Mouse (Mus musculus) spleen, postnatal 10 days (tissue): Measurements from ENCODE around the gene Crtap.

Experiments used
- DNase-seq, 2 experiments: peaks; one replicate each; pipeline ENCODE4 v3.0.0; 2021 to 2022; ENCODE audit warnings: low spot score in 2 of 2

The Crtap gene

GRCm38 (mm10) chr9:114389905-114390748, at the start of gene Crtap:
Gene Crtap (minus strand): TSS chr9:114390675.
- peak; percentile 42 to 74 for DNase-seq

DNA sequence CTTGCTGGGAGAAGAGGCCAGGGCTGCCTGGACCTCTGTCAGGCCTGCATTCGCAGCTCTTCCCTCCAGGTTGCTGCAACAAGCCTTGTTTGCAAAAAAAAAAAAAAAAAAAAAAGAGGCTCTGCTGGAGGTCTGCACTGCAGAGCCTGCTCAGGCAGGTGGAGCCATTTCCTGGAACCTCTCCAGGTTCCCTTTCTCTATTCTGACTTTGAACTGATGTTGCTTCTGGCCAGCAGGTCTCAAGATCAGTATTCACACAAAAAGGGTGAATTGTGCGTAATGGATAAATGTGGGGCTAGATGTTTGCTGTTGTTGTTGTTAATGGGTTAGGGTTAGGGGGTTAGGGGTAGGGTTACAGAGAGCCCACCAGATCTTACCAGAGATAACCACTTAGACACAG, 45.2 kb upstream of the Crtap start:
- no peak for DNase-seq

GRCm38 (mm10) chr9:114428103-114428834, 37.8 kb upstream of the Crtap start:
- DNase-seq = no peak

GRCm38 (mm10) chr9:114427425-114427824, 37.0 kb upstream of the Crtap start:
- no peak for DNase-seq

- no peak for DNase-seq
Observed at GRCm38 (mm10) chr9:114426201-114426600, 35.7 kb upstream of the Crtap start.

- no peak for DNase-seq
Observed at GRCm38 (mm10) chr9:114425576-114425975, 35.1 kb upstream of the Crtap start.

GRCm38 (mm10) chr9:114421797-114422196, 31.3 kb upstream of the Crtap start:
- no peak for DNase-seq

DNA sequence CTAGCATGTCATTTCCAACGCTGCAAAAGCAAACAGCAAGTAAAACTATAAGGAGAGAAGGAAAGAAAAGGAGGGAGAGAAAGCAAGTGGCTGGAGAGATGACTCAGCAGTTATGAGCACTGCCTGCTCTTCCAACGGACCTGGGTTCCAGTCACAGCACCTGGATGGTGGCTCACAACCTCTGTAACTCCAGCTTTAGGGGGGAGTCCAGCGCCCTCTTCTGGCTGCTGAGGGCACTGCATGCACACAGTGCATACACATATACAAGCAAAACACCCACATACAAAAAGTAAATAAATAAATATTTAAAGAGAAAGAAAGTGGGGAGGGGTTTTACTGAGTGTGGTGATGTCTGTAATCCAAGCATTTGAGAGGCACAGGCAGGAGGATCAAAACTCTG, 30.6 kb upstream of the Crtap start:
- no peak for DNase-seq

DNA sequence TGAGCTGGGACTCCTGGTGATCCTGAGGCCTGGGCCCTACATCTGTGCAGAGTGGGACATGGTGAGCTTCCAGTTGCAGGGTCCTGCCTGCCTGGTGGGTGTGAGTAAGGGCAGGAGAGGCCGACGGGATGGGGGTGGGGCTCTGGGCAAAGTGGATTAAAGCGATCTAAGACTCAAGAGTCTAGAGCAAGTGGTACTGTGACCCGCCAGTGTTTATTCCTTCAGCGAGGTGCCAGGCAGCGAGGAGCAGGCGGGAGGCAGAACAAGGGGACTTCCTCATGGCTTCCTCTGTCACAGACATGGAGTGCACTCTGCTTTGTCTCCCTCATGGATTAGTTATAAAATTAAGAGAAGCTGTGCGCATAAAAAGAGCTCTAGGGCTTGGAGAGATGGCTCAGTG, 30.0 kb upstream of the Crtap start:
- DNase-seq = no peak

- DNase-seq = peak; percentile 37 to 77
Observed at GRCm38 (mm10) chr9:114418187-114418586, 27.7 kb upstream of the Crtap start.

- DNase-seq = no peak
Observed at GRCm38 (mm10) chr9:114416646-114417517, 26.4 kb upstream of the Crtap start.

- peak; percentile 31 to 67 for DNase-seq
Observed at GRCm38 (mm10) chr9:114415701-114416100, 25.2 kb upstream of the Crtap start.

- DNase-seq = no peak
Observed at GRCm38 (mm10) chr9:114413866-114414265, 23.4 kb upstream of the Crtap start.

DNA sequence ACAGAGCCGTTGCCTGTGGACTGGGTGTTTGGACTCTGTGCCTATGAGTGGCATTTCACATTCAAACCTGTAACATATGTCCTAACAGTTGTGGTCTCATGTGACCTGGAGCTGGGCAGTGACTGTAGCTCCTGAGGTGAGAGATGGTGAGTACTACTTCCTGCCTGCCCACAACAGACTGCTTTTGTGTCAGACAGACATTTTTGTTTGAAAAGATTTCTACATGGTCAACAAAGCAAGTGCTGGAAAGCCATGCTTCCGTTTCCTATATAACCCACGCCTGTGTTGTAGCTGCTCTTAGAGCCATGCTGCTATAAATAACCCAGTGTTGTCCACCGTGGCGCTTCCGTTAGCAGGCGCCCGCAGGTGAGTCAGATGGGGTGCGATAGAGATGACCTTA, 21.9 kb upstream of the Crtap start:
- no peak for DNase-seq

DNA sequence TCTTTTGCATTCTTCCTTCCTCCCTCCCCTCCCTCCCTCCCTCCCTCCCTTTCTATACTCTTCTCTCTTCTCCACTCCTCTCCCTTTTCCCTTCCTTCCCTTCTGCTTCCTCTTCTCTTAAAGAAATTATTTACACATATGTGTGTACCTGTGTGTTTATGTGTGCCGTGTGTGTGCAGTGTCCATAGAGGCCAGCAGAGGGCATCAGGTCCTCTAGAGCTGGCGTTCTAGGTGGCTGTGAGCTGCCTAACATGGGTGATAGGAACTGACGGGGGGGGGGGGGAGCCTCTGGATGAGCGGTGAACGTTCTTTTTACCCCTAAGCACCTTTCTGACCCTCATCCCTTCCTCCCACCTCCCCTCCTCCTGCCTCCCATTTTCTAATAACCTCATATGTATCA, 20.8 kb upstream of the Crtap start:
- no peak for DNase-seq

DNA sequence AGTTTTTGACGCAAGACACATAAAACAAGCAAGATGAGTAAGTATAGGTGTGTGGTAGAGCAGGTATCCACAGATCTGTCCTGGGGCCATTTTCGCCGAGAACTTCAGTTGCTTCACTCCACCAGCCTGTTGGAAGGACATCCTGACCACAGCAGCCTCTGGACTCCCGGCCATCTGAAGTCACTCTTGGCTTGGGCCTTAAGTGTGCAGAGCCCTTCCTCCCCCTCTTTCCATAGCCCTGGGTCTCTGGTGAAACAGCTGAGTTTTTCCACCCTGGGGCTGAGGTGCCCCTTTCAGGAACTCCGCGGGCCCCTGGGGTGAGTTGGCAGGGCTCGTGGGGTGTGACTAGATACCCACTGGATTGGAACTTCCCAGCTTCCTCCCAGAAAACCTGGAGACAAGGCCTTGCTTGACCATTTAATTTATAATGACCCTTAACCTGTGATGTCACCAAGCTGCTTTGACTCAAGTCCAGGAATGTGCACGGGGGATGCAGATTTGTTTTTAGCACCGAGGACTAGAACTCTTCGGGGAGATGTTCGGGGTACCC, 19.9 kb upstream of the Crtap start:
- no peak for DNase-seq

DNA sequence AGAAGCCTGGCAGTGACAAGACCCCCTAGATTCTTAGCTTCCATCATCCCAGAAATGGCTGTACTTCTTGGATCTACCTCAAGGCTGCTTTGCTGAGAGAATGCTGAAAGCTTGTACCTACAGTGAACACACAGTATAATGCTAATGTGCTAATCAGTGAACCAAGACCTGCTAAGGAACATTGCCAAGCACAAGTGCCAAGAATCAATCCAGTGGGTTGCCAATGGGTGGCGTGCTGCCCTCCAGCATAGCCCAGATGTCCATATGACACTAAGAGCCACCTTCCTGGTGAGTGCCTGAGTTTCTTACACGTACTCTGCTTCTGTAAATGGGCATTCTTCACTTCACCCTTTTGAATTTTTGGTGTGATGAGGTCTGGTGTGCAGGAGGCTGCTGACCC, 17.2 kb upstream of the Crtap start:
- DNase-seq = no peak

DNA sequence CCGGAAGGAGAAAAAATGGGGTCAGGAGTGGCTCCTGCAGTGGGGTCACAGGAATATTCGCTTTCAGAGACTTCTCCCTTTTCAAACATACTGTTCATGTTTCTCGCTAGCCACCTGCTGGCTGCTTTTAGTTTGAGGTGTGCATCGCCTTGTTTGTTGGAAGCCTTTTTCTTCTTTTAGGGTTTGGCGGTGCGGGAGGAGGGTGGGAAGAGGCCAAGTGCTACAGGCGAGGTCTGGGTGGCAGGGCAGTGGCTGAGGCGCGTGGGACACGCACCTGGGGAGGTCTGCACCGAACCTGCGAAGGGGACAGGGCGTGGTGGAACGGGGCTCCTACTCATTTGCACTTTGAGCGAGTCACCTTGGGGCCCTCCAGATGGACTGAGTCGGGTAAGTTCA, 11.2 kb upstream of the Crtap start:
- DNase-seq = peak; percentile 14 to 51

DNA sequence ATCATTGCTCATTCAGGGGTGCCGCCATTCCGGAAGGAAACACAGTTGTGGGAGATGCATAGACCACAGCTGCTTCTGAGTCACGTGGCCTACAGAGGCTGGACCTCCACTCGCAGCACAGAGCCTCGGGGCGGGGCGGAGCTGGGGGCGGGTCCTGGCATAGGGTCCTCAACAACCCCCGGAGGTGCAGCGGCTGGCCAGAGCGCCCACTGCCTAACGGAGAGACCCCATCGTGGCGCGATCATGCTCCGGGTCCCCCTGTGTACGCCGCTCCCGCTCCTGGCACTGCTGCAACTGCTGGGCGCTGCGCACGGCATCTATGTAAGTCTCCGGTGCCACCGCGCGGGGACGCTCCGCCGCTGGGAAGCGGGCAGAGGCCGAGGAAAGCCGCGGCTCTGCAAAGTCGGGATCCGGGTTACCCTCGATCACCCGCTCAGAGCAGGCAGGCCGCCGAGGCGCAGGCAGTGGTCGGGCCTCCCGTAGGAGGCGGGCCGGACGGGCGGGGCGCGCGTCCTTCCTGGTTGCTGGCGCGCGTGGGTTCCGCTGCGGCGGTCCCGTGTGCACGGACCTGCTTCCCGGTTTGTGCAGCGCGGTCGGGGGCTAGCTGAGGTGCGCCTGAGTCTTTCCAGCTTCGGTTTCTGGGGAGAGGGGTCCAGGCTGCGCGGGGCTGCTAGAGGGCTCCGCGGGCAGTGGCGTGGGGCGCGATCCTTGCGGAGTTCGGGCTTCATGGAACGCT, 10.6 kb upstream of the Crtap start, which contains the start of the genes Glb1 and Tmppe:
Gene Glb1, plus strand, starts transcription at position 128 of the 736 bp plus-strand sequence.
Gene Tmppe, plus strand, starts transcription at position 157 of the 736 bp plus-strand sequence.
- peak; percentile 61 to 78 for DNase-seq

GRCm38 (mm10) chr9:114400588-114400948, 10.1 kb upstream of the Crtap start:
- DNase-seq = no peak

DNA sequence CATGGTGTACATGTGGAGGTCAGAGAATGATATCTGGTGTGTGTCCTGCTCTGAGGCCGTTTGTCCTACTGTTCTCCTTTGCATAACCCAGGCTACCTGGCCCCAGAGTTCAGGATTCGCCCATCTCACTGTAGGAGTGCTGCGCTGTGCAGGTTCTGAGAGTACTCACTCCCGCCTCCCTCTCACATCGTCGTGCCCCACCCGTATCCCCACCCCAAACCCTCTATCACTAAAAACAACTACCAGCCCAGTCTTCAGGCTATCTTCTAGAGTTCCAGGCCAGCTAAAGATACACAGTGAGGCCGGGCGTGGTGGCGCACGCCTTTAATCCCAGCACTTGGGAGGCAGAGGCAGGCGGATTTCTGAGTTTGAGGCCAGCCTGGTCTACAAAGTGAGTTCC, 9.2 kb upstream of the Crtap start:
- DNase-seq = no peak
